Mouse (Mus musculus) C2C12 (cell line): ENCODE measurements around the gene Nrde2.

Experiments used
- CEBPB ChIP-seq: IDR thresholded peaks from one replicate; pipeline ENCODE4 v1.6.1; 2011; ENCODE audit warnings: low read depth, mild to moderate bottlenecking, control low read depth, moderate library complexity
- CTCF ChIP-seq: IDR thresholded peaks from one replicate; pipeline ENCODE4 v1.5.1; 2011; ENCODE audit not compliant: control insufficient read depth, insufficient read depth, insufficient read length
- MAX ChIP-seq: IDR thresholded peaks from one replicate; pipeline ENCODE4 v1.6.1; 2011; ENCODE audit warnings: mild to moderate bottlenecking, control low read depth
- MYOG ChIP-seq: IDR thresholded peaks from one replicate; pipeline ENCODE4 v1.6.1; 2011; ENCODE audit not compliant: control insufficient read depth, insufficient read length; ENCODE audit errors: extremely low read depth
- USF1 ChIP-seq: IDR thresholded peaks from one replicate; pipeline ENCODE4 v1.6.1; 2011; ENCODE audit warnings: low read depth, mild to moderate bottlenecking, control low read depth, moderate library complexity

DNA sequence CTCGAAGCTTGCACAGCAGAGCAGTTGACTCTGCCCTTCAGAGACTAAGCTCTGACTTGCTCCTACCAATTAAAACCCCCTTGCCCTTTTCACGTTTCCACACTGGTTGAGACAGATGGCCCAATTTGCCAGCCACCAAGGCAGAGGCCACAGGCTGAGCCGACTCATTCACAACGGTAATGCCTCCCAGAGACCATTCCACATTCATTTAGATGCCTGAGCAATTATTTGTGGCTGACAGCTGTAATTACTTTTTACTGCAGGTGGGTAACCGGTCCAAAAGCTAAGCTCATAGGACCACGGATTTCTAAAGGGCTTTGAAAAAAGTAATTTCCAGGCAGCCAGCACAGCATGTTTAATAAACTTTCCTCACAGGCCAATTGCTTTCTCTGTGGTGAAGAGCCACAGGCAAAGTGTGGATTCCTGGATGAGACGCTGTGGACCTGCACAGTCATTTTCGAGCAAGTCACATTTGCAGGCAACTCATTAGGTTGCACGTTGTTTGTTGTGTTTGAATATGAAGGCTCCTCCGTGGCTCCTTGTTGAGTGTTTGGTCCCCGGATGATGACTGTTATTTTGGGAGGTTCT, 17.1 kb upstream of the Nrde2 start:
- TF ChIP-seq CTCF (no peak), CEBPB (no peak), MAX (no peak), MYOG (no peak), USF1 (no peak)
